Mouse (Mus musculus) liver, embryonic 14.5 days (tissue): Measurements from ENCODE around the gene Krt79.

ENCODE experiments used
- CTCF ChIP-seq: IDR thresholded peaks from 2 replicates; pipeline ENCODE4 v1.5.1; 2016; ENCODE audit warnings: antibody characterized with exemption, low read depth, control low read depth
- EP300 ChIP-seq: IDR thresholded peaks from 2 replicates; pipeline ENCODE4 v1.6.1; 2016; ENCODE audit warnings: antibody characterized with exemption, low read depth

DNA sequence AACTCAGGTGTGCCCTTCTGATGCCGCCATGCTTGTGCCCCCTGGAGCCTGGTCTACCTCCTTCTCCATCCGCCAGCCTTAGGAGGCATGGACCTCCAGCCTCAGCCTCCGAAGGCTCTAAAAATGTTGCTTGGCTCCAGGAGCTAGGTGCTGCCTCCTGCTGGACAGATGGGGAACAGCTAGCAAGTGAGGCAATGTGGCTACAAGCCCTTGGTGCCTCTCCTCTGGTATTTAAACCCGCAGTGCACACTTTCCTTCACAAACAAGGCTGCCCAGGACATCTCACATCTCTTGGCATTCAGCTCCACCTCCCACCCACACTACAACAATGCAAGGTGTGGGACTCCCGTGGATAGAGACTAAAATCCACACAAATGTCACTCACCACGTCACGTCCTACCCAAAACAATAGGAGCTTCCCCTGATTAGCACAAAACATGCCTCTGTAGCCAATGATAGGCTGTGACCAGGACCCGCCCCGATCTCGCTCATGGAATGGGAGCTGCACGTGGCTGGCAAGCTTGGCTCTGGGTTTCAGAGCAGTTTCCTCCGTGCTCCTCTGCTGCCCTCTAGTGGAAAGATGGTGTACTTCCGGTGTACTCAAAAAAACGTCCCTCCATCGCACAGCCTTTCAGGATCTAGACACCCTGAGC lies 44.0 kb upstream of the Krt79 start:
- TF ChIP-seq CTCF (peak; percentile 96), EP300 (no peak)
